Mouse (Mus musculus): ENCODE measurements around the gene Lmna.

DNA sequence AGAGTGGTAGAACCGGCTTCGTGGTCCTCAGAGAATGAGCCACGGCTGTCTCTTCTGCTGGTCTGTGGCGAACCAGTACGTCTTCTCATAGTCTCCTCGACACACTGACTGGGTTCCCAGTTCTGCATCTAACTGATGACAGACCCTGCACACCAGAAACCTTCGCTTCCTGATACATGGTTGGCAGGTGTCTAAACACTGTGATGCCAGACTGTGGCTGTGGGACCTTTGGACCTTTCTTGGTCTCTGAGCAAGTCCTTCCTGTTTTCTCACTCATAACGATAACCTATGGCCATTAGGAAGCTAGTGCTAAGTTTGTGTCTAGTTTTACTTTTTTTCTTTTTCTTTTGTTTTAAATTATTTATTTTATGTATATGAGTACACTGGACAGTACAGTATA, 61.3 kb downstream of the Lmna start:
- TF ChIP-seq CTCF (IDR thresholded peaks at IDR 0.05; ENCODE audit: low read depth, low read length): no peak
- TF ChIP-seq POLR2A (IDR thresholded peaks at IDR 0.05; ENCODE audit: extremely low read depth, insufficient read depth, low read length): no peak

All from liver, adult 2 months (tissue).